In genomic region chr2:101715650-101716323, GRCm38 (mm10) we compare ENCODE assay signal across 9 mouse cellular contexts. TPM values are rescaled to one million over a fixed set of nuclear protein-coding genes. Genes with fewer than 3 reads are reported as not detected.
DNase-seq lines count a peak whose midpoint lies in the region; ATAC-seq and TF ChIP-seq lines count a peak whose summit lies in the region.
"Had no signal": no experiment of that assay in that cellular context is flagged by ENCODE, and none has a peak within 500 bp of the region (broad histone marks: within the 10 kb centered on the region; RNA-seq: fewer than 3 reads in every experiment).

No protein-coding gene starts in this region.

- ATAC-seq in erythroblast, adult 5-6 weeks (replicated peaks; ENCODE audit: low FRiP score, poor library complexity, severe bottlenecking), result no peak

- WGBS in large intestine, adult 2 months, result 59% methylated on average over 8 of the region's 8 CpGs

- peak; percentile 69 for TF ChIP-seq CTCF in E14TG2a.4 (conservative IDR thresholded peaks at IDR 0.05; ENCODE audit: low read length)

- intact Hi-C loops in left cerebral cortex, postnatal 36 days (cut with DNase I), result loop anchor here (5.0 kb wide), 1 partner anchor 82 kb away; no protein-coding TSS in a partner anchor

- peaks cover 14% of the 10 kb centered on the region for H3K4me1 ChIP-seq in E14TG2a.4 (replicated peaks; ENCODE audit: low read depth, low read length)
- H3K4me1 ChIP-seq: embryonic facial prominence, embryonic 15.5 days had no signal

- peak; percentile 48 for DNase-seq in kidney, adult 9 months
- DNase-seq in kidney, postnatal 14 days, result no peak
- peak; percentile 28 for DNase-seq in adrenal gland, postnatal 25 days
- DNase-seq in large intestine, adult 2 months (ENCODE audit: low read depth, low spot score), result peak; percentile 7
- DNase-seq in retina, embryonic 14.5 days (ENCODE audit: low spot score), result peak; percentile 69
- DNase-seq in left cerebral cortex, postnatal 36 days (ENCODE audit: low spot score in 2 of 2), result no peak

- H3K4me3 ChIP-seq in E14TG2a.4 (replicated peaks; ENCODE audit: low read length), result no peak overlapping the region
- H3K4me3 ChIP-seq: embryonic facial prominence, embryonic 15.5 days had no signal

- H3K27me3 ChIP-seq in E14TG2a.4 (ENCODE audit: insufficient read depth, low read length), result peaks cover 32% of the 10 kb centered on the region
- H3K27me3 ChIP-seq: embryonic facial prominence, embryonic 15.5 days had no signal

- no peaks in the 10 kb centered on the region for H3K36me3 ChIP-seq in E14TG2a.4 (ENCODE audit: insufficient read depth, low read length)

- H3K9me3 ChIP-seq in E14TG2a.4 (ENCODE audit: low read length), result no peaks in the 10 kb centered on the region
- H3K9me3 ChIP-seq: embryonic facial prominence, embryonic 15.5 days had no signal

RNA-seq across cellular contexts. Expression of gene Traf6, which starts 37.6 kb away (rescaled TPM):
- total RNA-seq in adrenal gland, postnatal 25 days (2021), result 18.7 and 20.0 TPM in 2 replicates
- polyA plus RNA-seq in large intestine, adult 2 months (2012; rRNA removed), result 6.0 and 9.2 TPM in 2 replicates
- total RNA-seq in erythroblast, adult 5-6 weeks (2015; ENCODE audit: low replicate concordance), result 4.8 TPM in 2 replicates
- total RNA-seq in erythroblast, adult 5-6 weeks (2017; ENCODE audit: low replicate concordance), result 2.2 and 5.7 TPM in 2 replicates
- total RNA-seq in left cerebral cortex, postnatal 36 days (2021), result 10 to 100 TPM; 10.3 to 11.5 TPM

Comparison
In these comparisons a context has a peak if more than half of its experiments do, and no peak if none do; other contexts are left out.
1. DNase-seq: peak in kidney, adult 9 months (single experiment), adrenal gland, postnatal 25 days (single experiment), large intestine, adult 2 months (single experiment) and retina, embryonic 14.5 days (single experiment); none in kidney, postnatal 14 days (single experiment) and left cerebral cortex, postnatal 36 days (0 of 2).